Mouse (Mus musculus): ENCODE measurements around the gene Slc25a39. TPM values are rescaled to one million over a fixed set of nuclear protein-coding genes. Genes with fewer than 3 reads are reported as not detected.

Gene Slc25a39
- 332 and 343 TPM in 2 replicates for polyA plus RNA-seq (2012; rRNA removed)

DNA sequence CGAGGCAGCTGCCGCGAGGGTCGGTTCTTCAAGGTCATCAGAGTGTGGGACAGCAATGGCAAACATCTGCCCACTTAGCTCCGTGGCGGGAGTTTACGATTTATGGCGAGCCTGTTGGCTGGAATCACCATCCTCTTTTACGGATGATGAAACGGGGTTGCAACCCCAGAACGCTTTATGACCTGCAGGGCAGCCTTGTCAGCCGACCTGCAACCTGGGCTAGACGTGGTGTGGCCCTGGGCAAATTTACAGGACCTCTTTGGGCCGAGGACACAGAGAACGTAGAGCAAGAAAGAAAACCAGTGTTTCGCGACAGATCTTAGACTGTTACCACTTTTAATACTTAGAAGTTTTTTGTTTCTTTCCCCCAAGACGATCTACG is at the start of gene Slc25a39:
Slc25a39 (minus strand) TSS at position 113 of the 382 bp plus-strand sequence.
- DNase-seq (ENCODE audit: low read depth, low spot score) = no peak
- WGBS = under 1% methylated on average over 19 of the region's 19 CpGs

DNA sequence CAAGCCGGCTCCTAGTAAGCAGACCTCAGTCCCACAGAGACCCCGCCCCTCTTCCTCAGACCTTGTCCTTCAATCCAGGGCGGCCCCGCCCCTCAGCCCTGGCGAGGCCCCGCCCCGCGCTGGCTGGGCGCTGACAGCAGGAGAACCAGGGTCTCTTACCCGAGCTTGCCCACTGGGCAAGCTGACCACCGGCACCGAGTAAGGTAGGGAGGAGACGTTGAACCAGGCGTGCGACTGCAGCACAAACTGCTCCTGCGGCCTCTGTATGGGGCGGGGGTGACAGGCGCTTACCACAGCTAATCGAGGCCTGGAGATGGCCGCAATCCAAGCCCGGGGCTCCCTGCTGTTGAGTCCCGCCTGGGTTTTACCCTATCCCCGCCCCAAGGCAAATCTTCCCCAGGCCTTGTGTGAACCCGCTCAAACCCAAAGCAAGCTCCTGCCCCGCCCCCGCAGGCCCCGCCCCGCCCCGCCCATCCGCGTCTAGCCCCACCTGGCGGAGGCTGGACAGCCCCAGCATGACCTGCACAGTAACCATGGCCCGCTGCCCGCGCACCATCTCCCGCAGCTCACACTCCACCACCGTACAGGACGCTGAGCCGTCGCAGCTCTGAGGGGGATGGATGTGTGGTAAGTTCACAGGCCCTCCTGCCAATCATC is 48.1 kb upstream of the Slc25a39 start:
- WGBS = under 1% methylated on average over 40 of the region's 40 CpGs
- DNase-seq (ENCODE audit: low read depth, low spot score) = no peak

DNA sequence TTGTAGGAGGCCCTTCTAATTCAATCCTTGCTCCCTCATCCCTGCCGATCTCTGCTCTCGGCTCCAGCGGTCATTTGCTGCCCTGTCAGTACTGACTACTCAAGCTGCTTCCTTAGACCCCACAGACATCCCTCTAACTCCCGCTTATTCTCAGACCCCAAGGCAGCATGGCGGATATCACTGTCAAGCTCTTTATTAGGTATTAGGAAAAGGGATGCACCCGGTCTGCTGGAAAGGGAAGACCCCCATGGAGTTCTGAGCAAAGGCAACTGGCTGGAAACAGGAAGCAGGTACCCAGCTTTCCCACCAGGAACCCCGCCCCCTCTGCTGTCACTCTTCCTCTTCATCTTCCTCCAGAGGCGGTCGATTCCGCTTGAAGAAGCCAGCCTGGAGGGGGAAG is 45.4 kb upstream of the Slc25a39 start:
- WGBS = 43% methylated on average over 10 of the region's 10 CpGs

DNA sequence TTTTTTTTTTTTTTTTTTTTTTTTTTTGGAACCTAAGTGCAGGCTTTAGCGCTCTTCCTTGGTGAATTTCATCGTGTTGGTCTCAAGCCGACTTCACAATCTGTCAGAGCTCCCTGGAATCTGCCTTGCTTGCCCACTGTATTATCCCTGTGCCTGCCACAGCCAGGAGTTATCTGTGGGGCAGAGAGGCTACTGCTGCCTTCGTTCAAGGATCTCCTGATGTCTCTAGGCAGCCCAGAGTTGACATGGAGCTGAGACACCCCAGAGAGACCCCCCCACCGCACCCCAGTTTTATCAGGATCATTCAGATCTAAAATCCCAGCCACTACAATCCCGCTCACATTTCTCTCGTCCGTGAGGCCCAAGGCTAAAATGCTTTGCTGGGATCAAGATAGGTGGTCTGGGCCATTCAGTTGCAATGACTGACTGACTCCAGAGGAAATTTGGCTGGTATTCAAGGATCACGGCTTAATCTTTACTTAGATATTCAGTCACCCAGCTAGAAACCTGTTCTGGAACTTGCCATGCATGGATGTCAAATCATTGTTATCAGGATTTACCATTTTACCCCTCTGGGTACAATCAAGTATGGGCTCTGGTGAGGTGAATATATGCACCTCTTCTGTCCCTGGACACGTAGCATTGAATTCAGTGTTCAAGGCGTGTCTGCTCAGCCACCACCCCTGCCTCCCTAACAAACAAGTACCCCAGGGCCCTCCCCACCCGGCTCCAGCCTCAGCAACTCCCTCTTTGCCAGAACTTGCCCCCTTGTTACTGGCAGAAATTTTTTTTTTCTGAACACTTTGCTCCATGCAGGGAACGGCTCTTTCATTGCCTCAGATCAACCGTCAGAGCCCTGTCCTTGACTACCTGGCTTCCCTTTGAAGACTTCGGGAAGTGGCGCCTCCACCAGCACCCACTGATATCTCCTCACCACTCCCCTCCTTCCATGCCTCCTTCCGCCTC is 41.6 kb upstream of the Slc25a39 start:
- WGBS = 39% methylated on average over 17 of the region's 17 CpGs
- DNase-seq (ENCODE audit: low read depth, low spot score) = no peak

More for the DNA sequence above, 45.4 kb upstream of the Slc25a39 start:
- DNase-seq (ENCODE audit: low read depth, low spot score) = no peak

DNA sequence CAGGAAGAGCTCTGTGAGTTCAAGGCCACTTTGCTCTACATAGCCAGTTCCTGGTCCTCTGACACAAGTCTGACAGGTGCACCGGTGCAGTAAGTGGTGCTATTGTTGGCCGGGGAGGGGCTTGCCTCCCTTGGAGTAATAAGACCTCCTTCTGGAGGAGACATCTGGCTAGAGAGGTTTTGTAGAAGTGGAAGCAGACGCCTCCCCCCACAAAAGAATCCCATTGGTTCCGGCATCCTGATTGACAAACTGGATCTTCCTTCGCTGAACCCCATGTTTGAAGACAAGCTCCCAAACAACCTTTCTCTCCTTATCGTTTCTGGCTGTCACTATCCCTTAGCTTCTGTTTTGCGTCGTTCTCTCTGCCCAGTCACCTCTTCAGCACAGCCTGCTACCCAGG is 40.6 kb upstream of the Slc25a39 start:
- WGBS = 24% methylated on average over 8 of the region's 8 CpGs
- DNase-seq (ENCODE audit: low read depth, low spot score) = no peak

DNA sequence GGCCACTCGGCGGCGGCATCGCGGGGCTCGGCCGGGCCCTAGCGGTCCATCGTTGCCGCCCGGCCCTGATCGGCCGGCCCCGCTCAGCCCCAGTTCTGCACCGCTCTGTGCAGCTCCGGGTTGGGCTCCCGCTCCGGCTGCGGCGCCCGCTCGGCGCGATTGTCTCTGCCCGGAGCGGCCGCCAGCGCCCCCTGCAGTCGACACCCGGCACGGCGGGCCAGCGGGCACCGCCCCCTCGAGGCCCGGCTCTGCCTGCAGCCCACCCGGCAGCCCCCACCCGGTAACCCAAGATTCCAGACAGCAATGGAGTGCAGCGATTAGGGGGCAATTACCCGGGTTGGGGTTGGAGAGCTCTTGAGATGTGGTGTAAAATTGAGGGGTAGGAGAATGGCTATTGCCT is 39.8 kb upstream of the Slc25a39 start, which contains the start of gene Fam171a2:
Fam171a2 (minus strand) TSS at position 186 of the 400 bp plus-strand sequence.
- WGBS = under 1% methylated on average over 40 of the region's 40 CpGs
- DNase-seq (ENCODE audit: low read depth, low spot score) = no peak

DNA sequence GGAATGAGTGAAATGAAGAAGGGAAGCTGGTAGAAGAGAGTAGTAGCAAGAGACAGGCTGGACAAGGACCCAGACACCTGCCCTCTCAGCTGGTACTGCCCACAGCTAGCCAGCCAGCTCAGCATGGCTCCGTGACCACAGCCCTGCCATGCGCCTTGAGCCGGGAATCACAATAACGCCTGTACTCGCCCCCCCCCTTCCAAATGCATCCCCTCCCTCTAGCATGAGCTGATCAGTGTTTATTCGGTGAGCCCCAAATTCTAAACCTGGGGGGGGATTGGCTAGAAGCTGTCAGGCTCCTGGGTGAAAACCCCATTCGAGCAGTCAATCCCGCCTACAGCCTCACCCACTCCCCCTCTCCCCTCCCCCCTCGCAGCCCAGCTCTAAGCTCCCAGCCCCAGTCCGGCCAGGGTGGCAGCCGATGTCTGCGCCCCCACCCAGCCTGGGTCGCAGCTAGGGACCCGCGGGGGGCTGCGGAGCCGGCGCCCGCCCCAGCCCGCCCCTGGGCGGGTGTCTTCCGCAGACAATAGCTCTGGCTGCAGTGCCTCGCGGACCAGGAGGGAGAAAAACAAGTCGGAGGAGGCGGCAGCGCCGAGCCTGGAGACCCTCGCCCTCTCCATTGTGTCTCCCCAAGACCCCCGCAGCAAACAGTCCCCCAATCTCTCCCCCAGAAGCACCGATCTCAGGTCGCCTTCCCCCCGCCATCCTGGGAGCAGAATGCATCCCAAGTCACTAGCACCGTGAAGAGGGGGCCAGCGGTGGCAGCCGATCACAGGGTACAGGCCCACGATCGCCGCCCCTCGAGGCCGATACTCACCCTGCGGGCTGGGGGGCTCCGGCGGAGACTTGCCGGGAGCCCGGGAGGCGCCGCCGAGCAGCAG is 39.1 kb upstream of the Slc25a39 start:
- DNase-seq (ENCODE audit: low read depth, low spot score) = no peak
- WGBS = 1% methylated on average over 49 of the region's 49 CpGs

DNA sequence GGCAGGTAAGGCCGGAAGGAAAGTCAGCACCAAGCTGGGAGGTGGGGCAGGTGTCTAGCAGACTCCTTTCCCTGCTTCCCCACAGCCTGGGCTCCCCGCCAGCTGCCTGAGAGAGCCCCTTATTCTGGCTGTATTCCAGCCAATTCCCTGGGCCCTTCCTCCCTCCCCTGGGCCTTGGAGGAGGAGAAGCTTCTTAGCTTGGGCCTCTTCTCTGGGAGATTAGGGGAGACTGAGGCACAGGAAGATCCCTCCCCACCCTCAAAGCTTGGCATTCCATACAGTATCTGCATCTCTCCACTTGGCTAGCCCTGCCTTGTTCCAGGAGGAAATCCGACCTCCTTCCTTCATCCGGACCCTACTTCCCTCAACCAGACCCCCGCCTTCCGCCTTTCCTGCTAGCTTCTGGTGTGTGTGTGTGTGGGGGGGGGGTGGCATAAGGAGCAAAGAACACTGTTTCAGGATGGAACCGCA is 38.2 kb upstream of the Slc25a39 start:
- DNase-seq (ENCODE audit: low read depth, low spot score) = no peak
- WGBS = 28% methylated on average over 7 of the region's 7 CpGs

DNA sequence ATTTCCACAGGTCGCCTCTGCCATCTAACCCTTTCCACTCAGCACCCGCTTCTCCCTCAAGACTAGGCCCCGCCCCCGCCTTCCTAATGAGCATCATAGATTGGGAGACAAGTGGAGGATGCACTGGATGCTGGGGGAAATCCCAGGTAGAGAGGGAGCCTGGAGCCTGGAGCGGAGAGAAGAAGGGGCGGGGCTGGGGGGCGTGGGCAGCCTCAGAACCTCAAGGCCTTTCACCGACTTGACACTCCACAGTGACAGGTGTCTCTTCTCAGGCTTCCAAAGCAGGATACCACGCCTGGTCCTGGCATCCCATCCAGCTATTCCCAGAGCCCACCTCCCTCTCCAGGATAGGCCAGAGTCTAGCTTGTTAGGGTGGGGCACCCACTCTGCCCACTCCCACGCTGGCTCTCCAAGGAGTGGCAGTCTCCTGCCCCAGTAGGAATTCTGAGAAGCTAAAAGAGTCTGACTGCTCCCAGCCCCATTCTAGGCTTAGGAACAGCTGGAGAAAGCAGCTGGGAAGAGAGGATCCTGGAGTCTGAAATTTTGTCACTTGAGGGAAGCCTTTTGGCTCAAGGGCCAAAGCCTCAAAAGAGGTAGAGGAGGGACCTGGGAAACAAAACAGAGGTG is 37.6 kb upstream of the Slc25a39 start:
- WGBS = 23% methylated on average over 10 of the region's 10 CpGs
- no peak for DNase-seq (ENCODE audit: low read depth, low spot score)

DNA sequence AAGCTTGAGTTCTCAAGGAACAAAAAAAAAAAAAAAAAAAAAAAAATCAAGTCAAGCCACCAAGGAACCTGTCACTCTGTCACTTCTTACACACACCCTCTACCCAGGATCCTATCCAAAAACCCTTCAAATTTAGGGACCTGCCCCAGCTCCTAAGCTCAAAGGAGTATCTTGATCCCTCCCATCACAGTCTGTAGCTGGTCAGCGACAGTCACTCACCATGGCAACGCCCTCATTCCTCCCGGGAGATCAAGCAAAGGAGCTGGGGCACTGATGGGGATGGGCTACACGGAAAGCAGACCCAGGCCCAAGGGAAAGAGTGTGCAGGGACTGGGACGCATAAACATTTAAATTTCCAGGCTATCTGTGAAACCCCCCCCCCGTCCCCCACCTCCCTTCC is 37.0 kb upstream of the Slc25a39 start:
- 35% methylated on average over 6 of the region's 6 CpGs for WGBS
- DNase-seq (ENCODE audit: low read depth, low spot score) = no peak

DNA sequence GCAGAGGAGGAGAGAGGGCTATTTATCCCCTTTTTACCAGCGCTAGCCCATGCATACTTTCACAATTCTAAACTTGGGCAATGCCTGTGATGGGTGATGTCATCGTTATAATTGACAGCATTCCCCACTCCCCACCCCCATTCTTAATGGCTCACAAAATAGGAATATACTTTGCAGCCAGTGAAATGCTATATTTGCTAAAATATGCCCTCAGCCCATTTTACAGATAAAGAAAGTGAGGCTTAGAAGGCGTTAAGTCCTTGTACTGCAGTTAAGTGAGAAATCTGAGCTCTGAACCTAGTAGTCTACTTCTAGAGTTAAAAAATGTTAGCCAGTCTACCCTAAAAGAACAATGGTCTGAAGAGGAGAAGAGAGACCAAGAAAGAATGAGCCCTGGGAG is 36.6 kb upstream of the Slc25a39 start:
- 66% methylated on average over 3 of the region's 3 CpGs for WGBS
- no peak for DNase-seq (ENCODE audit: low read depth, low spot score)

DNA sequence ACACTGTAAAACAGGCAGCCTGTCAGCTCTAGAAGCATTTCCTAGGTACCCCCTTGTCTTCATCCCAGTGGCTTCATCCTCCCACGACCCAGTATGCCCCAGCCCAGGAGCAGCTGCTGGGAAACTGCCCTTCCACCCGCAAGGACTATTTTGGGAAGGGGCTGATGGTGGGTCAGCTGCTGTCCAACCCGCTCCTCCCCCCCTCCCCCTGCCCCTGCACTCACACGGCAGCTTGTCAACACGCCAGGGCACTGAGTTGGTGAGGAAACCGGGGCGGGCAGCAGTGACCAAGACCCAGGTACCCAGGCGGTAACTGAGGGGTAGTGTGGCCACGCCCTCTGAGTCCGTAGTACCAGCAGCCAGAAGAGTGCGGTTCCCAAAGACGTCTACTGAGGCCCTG is 36.0 kb upstream of the Slc25a39 start:
- WGBS = 73% methylated on average over 12 of the region's 12 CpGs

DNA sequence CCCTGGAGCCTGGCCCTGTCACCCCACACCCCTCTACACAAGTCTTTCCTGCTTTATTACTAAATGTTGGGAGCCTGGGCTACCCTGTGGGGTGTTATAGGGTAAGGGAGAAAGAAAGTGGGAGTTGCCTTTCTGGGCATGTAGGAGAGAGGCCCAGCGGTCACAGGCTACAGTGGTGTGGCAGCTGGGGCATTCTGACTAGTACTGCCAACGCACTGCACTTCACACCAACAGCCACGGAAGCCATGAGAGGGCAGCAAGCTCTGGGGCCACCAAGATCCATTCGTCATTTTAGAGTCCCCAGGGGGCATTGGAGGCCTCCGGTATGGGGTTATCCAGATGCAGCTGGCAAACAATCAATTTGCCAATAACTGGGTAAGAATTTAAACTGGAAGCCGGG is 34.3 kb upstream of the Slc25a39 start:
- 87% methylated on average over 6 of the region's 6 CpGs for WGBS

More for the DNA sequence above, 36.0 kb upstream of the Slc25a39 start:
- no peak for DNase-seq (ENCODE audit: low read depth, low spot score)

DNA sequence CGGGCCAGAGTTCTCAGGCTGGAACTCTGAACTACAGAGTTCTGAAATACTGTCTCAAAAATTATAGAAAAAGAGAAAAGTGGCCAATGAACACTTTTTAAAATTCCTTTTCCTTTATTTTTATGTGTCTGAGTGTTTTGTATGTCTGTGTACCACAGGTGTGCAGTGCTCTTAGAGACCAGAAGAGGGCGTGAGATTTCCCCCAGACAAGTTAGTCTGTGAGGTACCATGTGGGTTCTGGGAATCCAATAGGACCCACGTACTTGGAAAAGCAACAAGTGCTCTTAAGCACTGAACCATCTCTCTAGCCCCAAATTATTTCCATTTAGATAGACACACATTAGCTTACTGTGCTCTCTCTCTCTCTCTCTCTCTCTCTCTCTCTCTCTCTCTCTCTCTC is 33.7 kb upstream of the Slc25a39 start:
- no peak for DNase-seq (ENCODE audit: low read depth, low spot score)
- WGBS = 82% methylated on average over 3 of the region's 3 CpGs

More for the DNA sequence above, 34.3 kb upstream of the Slc25a39 start:
- no peak for DNase-seq (ENCODE audit: low read depth, low spot score)

DNA sequence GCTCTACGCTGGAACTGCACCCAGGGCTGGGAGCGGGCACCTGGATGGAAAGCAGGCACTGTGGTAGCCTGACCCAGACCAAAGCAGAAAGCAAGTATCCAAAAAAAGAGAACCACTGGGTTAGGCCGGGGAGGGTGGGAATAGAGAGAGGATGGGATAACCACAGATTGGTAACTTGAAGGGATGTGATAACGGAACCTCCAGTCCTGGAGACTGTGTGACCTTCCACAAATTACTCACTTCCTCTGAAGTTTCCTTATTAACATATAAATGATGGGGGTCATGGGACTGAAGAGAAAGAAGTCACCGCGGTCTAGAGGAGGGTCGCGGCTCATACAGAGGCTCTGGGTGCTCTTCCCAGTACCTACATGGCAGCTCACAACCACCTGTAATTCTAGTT is 32.5 kb upstream of the Slc25a39 start:
- DNase-seq (ENCODE audit: low read depth, low spot score) = no peak
- 87% methylated on average over 8 of the region's 8 CpGs for WGBS

DNA sequence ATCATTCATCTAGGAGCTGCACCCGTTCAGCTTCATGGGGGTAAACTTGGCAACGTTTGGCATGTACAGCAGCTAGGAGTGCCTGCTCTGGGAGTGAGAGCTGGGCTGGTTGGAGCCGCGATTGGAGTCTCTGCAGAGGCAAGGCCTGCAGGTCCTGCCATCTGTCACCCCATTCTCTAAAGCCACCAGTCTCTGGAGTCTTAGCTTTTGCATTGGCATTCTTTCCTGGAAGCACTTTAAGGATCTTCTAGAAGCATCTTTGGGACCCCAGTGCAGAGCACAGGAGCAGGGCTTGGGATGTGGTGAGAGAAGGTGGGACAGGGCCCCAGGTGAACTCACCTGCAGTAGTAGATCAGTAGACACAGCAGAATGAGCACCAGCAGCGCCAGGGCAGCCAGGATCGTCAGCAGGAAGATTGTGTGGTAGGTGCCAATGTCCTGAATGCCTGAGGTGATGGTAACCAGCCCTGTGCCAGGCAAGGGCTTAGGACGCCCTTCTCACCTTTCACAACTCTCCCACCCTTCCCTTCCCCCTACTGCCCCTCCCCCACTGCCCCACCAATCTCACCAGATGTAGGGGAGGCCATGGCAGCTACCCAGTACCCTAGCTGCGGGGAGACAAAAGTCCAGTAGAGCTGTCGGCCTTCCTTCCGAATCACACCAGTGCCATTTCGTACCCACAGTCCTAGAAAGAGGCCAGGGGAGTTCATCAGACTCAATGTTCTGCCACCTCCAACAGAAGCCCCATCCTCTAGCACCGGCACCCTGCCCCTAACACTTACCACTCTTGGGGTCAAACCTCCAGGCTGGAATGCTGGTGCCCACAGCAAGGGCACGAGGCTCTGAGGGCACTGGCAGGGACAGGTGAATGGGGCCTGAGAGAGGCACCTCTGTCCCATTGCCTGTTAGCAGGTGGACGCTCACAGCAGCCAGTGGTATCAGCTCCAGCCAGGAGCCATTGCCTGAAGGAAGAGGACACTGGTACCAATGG is 31.6 kb upstream of the Slc25a39 start:
- DNase-seq (ENCODE audit: low read depth, low spot score) = no peak
- 84% methylated on average over 14 of the region's 14 CpGs for WGBS

DNA sequence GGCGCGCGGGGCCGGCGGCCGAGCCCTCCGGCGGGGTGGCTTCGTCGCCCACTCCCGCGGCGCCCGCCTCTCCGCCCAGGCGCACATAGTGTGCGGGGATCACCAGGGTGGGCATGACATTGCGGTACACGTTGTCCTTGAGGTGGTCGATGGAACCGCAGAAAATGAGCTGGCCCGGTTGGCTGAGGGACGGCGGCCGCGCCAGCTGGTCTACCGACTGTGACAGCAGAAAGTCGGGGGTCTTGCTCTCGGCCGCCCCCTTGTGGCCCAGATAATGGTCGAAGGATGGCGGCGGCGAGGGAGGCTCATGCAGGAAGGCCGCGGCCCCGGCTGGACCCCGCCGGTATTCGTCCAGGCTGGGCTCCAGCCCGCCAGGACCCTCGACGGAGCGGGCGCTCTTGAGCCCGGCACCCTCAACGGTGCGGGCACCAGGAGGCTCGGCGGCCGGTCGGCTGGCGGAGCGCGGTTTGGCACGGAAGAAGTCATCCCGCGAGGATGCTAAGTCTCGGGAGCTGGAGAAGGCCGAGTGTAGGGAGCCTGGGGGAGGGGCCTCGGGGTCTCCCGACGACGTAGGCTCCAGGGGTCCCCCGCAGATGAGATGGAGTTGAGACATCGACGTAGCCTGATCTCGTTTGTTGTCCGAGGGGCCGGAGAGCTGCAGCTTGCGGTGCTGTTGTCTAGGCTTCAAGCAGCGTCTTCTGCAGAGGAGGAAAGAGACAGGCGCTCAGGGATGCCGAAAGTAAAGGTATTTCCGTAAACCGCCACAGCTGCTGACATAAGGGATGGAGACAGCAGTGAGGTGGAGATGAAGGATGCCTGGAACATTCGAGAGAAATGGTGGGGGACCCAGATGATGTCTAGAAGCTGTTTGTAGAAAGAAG is 30.7 kb upstream of the Slc25a39 start:
- WGBS = 17% methylated on average over 77 of the region's 77 CpGs
- DNase-seq (ENCODE audit: low read depth, low spot score) = no peak

Data from large intestine, adult 2 months (tissue).